Mouse (Mus musculus): Measurements from ENCODE around the gene Lrmda. TPM values are rescaled to one million over a fixed set of nuclear protein-coding genes. Genes with fewer than 3 reads are reported as not detected.
A peak's percentile ranks its signal among the peaks of the same experiment; 100 is the strongest.

The Lrmda gene
- polyA plus RNA-seq, 1 experiment from 2014 or later: 0.60 TPM

DNA sequence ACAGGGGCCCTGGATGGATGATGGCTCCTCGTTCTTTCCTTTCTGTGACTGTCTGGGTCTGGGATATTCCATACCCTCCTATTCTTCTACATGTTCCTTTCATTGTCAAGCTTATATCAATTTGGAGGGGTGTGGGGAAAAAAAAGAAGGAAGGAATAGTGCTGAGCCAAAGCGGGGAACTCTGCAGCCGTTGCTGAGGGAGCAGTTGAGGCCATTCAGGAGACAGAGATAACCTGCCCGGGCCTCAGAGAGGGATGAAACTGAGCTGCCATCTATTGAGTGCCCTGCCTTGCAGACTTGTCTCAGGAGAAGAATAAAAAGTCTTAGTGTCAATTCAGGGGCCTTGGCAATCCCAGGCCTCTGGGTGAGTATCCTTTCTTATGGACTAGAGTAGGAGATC, 260.1 kb downstream of the Lrmda start:
- H3K36me3 ChIP-seq: no peaks in the 10 kb centered on the region

DNA sequence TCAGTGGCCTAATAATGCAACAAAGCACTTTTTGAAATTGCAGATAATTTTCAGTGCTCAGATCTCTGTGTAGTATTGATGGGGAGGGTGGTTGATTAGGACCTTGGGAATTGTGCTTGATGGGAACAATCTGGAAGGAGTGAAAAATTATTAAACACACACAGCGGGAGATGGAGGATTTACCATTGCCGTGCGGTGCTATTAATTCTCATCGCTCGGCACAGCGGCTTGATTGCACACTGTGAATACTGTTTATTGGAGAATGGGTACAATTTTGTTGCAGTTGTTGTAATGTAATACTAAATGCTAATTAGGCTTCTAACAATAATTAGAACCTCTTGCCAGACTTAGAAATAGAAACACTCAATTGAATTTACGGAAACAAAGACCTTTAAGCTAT, 262.1 kb downstream of the Lrmda start:
- H3K36me3 ChIP-seq: no peaks in the 10 kb centered on the region
- no peaks in the 10 kb centered on the region for H3K9me3 ChIP-seq
- DNase-seq (ENCODE audit: low spot score): no peak
- no peaks in the 10 kb centered on the region for H3K4me1 ChIP-seq
- H3K27me3 ChIP-seq (ENCODE audit: insufficient read depth, poor library complexity, severe bottlenecking): 0 out of 2 replicates have a peak, but pooled peaks cover 4% of the 10 kb centered on the region
- 93% methylated on average over 7 of the region's 7 CpGs for WGBS
- no peak overlapping the region for H3K27ac ChIP-seq
- no peak overlapping the region for H3K4me3 ChIP-seq

More for the DNA sequence above, 260.1 kb downstream of the Lrmda start:
- Histone ChIP-seq H3K27ac (no peak overlapping the region), H3K9me3 (no peaks in the 10 kb centered on the region), H3K27me3 (ENCODE audit: insufficient read depth, poor library complexity, severe bottlenecking) (0 out of 2 replicates have a peak, but pooled peaks cover 4% of the 10 kb centered on the region), H3K4me3 (no peak overlapping the region), H3K4me1 (no peaks in the 10 kb centered on the region)
- 76% methylated on average over 4 of the region's 4 CpGs for WGBS
- DNase-seq (ENCODE audit: low spot score): peak; percentile 60

- Histone ChIP-seq H3K36me3 (no peaks in the 10 kb centered on the region), H3K9me3 (no peaks in the 10 kb centered on the region), H3K27ac (no peak overlapping the region), H3K27me3 (ENCODE audit: insufficient read depth, poor library complexity, severe bottlenecking) (0 out of 2 replicates have a peak, but pooled peaks cover 4% of the 10 kb centered on the region), H3K4me1 (0 out of 2 replicates have a peak, but pooled peaks cover 1% of the 10 kb centered on the region), H3K4me3 (no peak overlapping the region)
- no peak for DNase-seq (ENCODE audit: low spot score)
- WGBS: 73% methylated on average over 6 of the region's 6 CpGs
Observed at GRCm38 (mm10) chr14:22282847-22283246, 263.3 kb downstream of the Lrmda start.

DNA sequence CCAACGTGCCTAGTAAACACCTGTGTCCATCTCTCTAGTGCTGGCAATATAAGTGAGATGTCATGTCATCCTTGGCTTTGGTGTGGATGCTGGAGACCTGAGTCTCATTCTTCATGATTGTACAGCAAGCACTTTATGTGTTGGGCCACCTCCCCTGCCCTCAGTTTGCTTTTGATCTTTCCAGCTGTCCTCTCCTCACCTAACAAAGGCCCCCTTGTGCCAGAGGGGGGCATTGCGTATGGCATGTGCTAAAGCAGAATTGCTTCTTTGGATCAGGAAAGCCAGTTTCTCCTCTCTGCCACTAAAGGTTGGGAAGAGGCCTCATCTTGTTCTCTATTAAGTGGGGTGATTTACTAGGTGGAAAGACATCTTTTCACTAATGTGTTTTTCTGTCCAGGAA, 264.2 kb downstream of the Lrmda start:
- 77% methylated on average over 2 of the region's 2 CpGs for WGBS
- Histone ChIP-seq H3K27ac (no peak overlapping the region), H3K4me3 (no peak overlapping the region), H3K9me3 (no peaks in the 10 kb centered on the region), H3K36me3 (no peaks in the 10 kb centered on the region), H3K27me3 (ENCODE audit: insufficient read depth, poor library complexity, severe bottlenecking) (0 out of 2 replicates have a peak, but pooled peaks cover 4% of the 10 kb centered on the region), H3K4me1 (0 out of 2 replicates have a peak, but pooled peaks cover 8% of the 10 kb centered on the region)
- DNase-seq (ENCODE audit: low spot score): peak; percentile 47

- 87% methylated on average over 15 of the region's 15 CpGs for WGBS
- H3K4me1 ChIP-seq: 0 out of 2 replicates have a peak, but pooled peaks cover 8% of the 10 kb centered on the region
- no peak overlapping the region for H3K4me3 ChIP-seq
- H3K27me3 ChIP-seq (ENCODE audit: insufficient read depth, poor library complexity, severe bottlenecking): 0 out of 2 replicates have a peak, but pooled peaks cover 4% of the 10 kb centered on the region
- H3K27ac ChIP-seq: no peak overlapping the region
- H3K9me3 ChIP-seq: no peaks in the 10 kb centered on the region
- H3K36me3 ChIP-seq: no peaks in the 10 kb centered on the region
- DNase-seq (ENCODE audit: low spot score): peak; percentile 68
Observed at GRCm38 (mm10) chr14:22284823-22285517, 265.5 kb downstream of the Lrmda start.

DNA sequence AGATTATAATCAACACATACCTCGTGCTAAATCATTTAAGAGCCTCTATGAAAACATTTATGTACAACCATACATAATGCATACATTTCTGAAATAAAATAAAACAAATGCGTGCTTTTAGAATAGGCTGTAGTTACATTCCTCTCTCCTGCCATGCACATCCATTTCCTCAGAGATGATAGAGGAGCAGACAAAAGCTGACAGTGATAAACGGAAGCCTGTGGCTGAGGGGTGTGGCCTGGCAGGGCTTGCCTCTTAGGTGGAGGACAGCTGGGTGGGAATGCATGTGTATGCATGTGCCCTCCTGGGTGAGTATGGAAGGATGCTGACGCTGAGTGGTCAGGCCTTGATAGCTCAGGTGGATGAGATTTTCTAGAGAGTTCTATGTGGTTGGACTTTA, 266.3 kb downstream of the Lrmda start:
- 0 out of 2 replicates have a peak, but pooled peaks cover under 1% of the 10 kb centered on the region for H3K27me3 ChIP-seq (ENCODE audit: insufficient read depth, poor library complexity, severe bottlenecking)
- H3K27ac ChIP-seq: no peak overlapping the region
- H3K4me3 ChIP-seq: no peak overlapping the region
- DNase-seq (ENCODE audit: low spot score): no peak
- no peaks in the 10 kb centered on the region for H3K9me3 ChIP-seq
- no peaks in the 10 kb centered on the region for H3K36me3 ChIP-seq
- 0 out of 2 replicates have a peak, but pooled peaks cover 8% of the 10 kb centered on the region for H3K4me1 ChIP-seq
- WGBS: 58% methylated on average over 4 of the region's 4 CpGs

DNA sequence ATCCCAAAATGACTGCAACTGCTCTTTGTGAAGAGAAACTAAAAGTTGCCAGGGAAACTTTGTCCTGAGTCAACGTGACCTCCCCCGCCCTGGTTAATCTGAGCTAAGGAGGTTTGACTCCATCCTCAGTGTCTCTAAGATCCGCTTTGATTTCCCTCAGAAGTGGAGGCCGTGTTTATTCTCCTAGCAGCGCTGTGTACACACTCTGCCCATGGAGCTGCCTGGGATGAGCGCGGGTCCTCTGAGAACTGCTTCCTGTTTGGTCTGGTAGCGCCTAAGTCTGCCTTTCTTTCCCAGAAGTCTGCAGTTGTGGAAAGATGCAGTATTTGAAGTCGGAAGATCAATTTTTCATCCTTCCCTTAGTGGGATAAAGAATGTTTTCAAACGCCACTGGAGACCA, 268.7 kb downstream of the Lrmda start:
- Histone ChIP-seq H3K9me3 (no peaks in the 10 kb centered on the region), H3K4me3 (no peak overlapping the region), H3K4me1 (0 out of 2 replicates have a peak, but pooled peaks cover 8% of the 10 kb centered on the region), H3K27me3 (ENCODE audit: insufficient read depth, poor library complexity, severe bottlenecking) (no peaks in the 10 kb centered on the region), H3K27ac (no peak overlapping the region), H3K36me3 (no peaks in the 10 kb centered on the region)
- WGBS: 49% methylated on average over 10 of the region's 10 CpGs
- DNase-seq (ENCODE audit: low spot score): peak; percentile 71

GRCm38 (mm10) chr14:22289380-22289922, 269.9 kb downstream of the Lrmda start:
- 0 out of 2 replicates have a peak, but pooled peaks cover 8% of the 10 kb centered on the region for H3K4me1 ChIP-seq
- H3K27me3 ChIP-seq (ENCODE audit: insufficient read depth, poor library complexity, severe bottlenecking): no peaks in the 10 kb centered on the region
- no peak overlapping the region for H3K4me3 ChIP-seq
- no peak for DNase-seq (ENCODE audit: low spot score)
- no peaks in the 10 kb centered on the region for H3K36me3 ChIP-seq
- WGBS: 82% methylated on average over 15 of the region's 15 CpGs
- no peaks in the 10 kb centered on the region for H3K9me3 ChIP-seq
- H3K27ac ChIP-seq: no peak overlapping the region

- 77% methylated on average over 4 of the region's 4 CpGs for WGBS
- Histone ChIP-seq H3K36me3 (no peaks in the 10 kb centered on the region), H3K27ac (no peak overlapping the region), H3K4me1 (0 out of 2 replicates have a peak, but pooled peaks cover 3% of the 10 kb centered on the region), H3K4me3 (no peak overlapping the region), H3K27me3 (ENCODE audit: insufficient read depth, poor library complexity, severe bottlenecking) (no peaks in the 10 kb centered on the region), H3K9me3 (no peaks in the 10 kb centered on the region)
- DNase-seq (ENCODE audit: low spot score): peak; percentile 70
Observed at GRCm38 (mm10) chr14:22294371-22294770, 274.9 kb downstream of the Lrmda start.

DNA sequence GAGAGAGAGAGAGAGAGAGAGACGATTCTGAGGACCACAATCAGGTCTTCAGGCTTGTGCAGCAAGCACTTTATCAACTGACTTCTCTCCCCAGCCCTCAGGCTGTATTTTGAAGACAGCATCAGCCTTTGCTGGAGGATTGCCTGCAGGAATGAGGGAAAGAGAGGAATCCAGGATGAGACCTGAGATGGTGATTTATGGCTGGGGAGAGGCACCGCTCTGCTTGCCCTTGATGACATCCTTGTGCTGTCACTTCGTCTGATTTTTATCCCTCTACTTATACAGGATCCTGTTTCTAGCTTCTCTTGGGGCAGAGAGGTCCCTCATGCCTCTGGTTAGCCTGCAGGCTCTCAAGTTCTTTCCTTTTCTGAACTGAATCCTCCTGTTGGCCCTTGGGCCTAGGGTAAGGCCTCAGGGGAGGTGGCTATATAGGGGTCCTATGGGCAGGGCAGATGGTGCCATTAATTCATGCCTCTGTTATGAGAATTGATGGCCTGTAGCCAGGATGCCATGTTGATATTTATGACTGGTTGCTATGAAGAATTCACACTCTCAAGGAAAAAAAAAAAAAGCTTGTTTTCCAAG, 277.2 kb downstream of the Lrmda start:
- DNase-seq (ENCODE audit: low spot score): peak; percentile 22
- no peak overlapping the region for H3K4me3 ChIP-seq
- no peaks in the 10 kb centered on the region for H3K36me3 ChIP-seq
- 0 out of 2 replicates have a peak, but pooled peaks cover 3% of the 10 kb centered on the region for H3K4me1 ChIP-seq
- H3K27ac ChIP-seq: no peak overlapping the region
- no peaks in the 10 kb centered on the region for H3K27me3 ChIP-seq (ENCODE audit: insufficient read depth, poor library complexity, severe bottlenecking)
- 61% methylated on average over 3 of the region's 3 CpGs for WGBS
- no peaks in the 10 kb centered on the region for H3K9me3 ChIP-seq

- Histone ChIP-seq H3K4me1 (no peaks in the 10 kb centered on the region), H3K27ac (no peak overlapping the region), H3K9me3 (no peaks in the 10 kb centered on the region), H3K4me3 (no peak overlapping the region), H3K27me3 (ENCODE audit: insufficient read depth, poor library complexity, severe bottlenecking) (no peaks in the 10 kb centered on the region), H3K36me3 (no peaks in the 10 kb centered on the region)
- 71% methylated on average over 5 of the region's 5 CpGs for WGBS
- no peak for DNase-seq (ENCODE audit: low spot score)
Observed at GRCm38 (mm10) chr14:22306759-22307158, 287.2 kb downstream of the Lrmda start.

DNA sequence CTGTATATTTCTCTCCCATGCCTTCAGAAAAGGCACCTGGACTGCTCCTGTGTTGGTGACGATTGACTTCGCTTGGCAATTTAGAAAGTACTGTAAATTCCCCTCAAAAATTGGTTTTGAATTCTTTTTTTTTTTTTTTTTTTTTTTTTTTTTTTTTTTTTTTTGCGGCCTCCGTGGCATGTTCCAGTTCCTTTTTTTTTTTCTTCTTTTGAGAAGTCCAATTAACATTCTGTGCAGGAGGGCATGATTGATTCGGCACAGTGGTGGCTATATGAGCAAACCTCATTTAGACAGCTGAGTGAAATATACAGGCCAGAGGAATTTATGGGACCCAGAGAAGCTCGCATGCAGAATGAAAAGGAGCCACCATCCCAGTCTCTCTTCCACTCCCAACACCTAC, 288.5 kb downstream of the Lrmda start:
- no peaks in the 10 kb centered on the region for H3K27me3 ChIP-seq (ENCODE audit: insufficient read depth, poor library complexity, severe bottlenecking)
- no peaks in the 10 kb centered on the region for H3K36me3 ChIP-seq
- H3K9me3 ChIP-seq: no peaks in the 10 kb centered on the region
- no peaks in the 10 kb centered on the region for H3K4me1 ChIP-seq
- WGBS: 78% methylated on average over 6 of the region's 6 CpGs
- H3K4me3 ChIP-seq: no peak overlapping the region
- DNase-seq (ENCODE audit: low spot score): no peak
- H3K27ac ChIP-seq: no peak overlapping the region

DNA sequence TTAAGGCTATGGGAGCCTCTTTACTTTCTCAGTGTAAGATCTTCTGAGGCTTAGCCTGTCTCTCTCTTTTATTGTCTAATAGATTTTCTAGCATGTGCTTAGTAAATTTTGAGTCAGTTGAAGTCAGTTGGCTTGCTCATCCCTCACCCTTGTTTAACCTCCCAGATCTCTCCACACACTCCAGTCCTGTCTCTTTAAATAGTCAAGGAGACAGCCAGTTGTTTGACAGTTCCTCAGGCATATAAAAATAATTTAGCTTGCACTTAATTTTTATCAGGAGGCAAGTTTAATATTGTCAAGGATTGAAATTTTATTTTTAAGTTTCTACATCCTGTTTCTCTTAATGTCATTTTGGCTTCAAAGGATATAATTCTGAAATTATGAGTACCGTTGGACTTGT, 303.5 kb downstream of the Lrmda start:
- peaks cover 10% of the 10 kb centered on the region; the same call in 1 of the 2 replicates for H3K4me1 ChIP-seq
- H3K27me3 ChIP-seq (ENCODE audit: insufficient read depth, poor library complexity, severe bottlenecking): peaks cover 6% of the 10 kb centered on the region; the same call in 1 of the 2 replicates
- WGBS: 84% methylated on average over 1 of the region's 1 CpGs
- H3K36me3 ChIP-seq: no peaks in the 10 kb centered on the region
- no peaks in the 10 kb centered on the region for H3K9me3 ChIP-seq
- H3K4me3 ChIP-seq: no peak overlapping the region
- no peak overlapping the region for H3K27ac ChIP-seq
- no peak for DNase-seq (ENCODE audit: low spot score)

All from heart, embryonic 10.5 days (tissue).